Mouse (Mus musculus) 3T3-L1 (cell line): ENCODE data around the gene Psme1.

Source experiments
- DNase-seq: peaks from one replicate; pipeline ENCODE4 v3.0.0-alpha.2; 2015; ENCODE audit warnings: low read depth, low spot score

The Psme1 gene

GRCm38 (mm10) chr14:55598521-55599390 lies 20.8 kb downstream of the Psme1 start:
- no peak for DNase-seq

GRCm38 (mm10) chr14:55603271-55603632 lies 25.3 kb downstream of the Psme1 start, which contains the start of gene Irf9:
TSS of gene Irf9 (plus strand) at chr14:55603571.
- DNase-seq = no peak

- peak; percentile 92 for DNase-seq
These were observed 26.0 kb downstream of the Psme1 start for GRCm38 (mm10) chr14:55603633-55604576.

GRCm38 (mm10) chr14:55604823-55605222 lies 26.9 kb downstream of the Psme1 start:
- no peak for DNase-seq

- no peak for DNase-seq
These were observed 28.0 kb downstream of the Psme1 start for GRCm38 (mm10) chr14:55605743-55606459.

GRCm38 (mm10) chr14:55608339-55608738 lies 30.4 kb downstream of the Psme1 start:
- DNase-seq = no peak

GRCm38 (mm10) chr14:55613346-55613745 lies 35.4 kb downstream of the Psme1 start:
- DNase-seq = no peak

GRCm38 (mm10) chr14:55614565-55615178 lies 36.7 kb downstream of the Psme1 start:
- no peak for DNase-seq

- peak; percentile 32 for DNase-seq
These were observed 38.0 kb downstream of the Psme1 start for GRCm38 (mm10) chr14:55615876-55616275.

- DNase-seq = no peak
These were observed 38.9 kb downstream of the Psme1 start for GRCm38 (mm10) chr14:55616844-55617243.

GRCm38 (mm10) chr14:55617822-55618221 lies 39.9 kb downstream of the Psme1 start, which contains the start of gene Rec8:
TSS of gene Rec8 (plus strand) at chr14:55618037.
- no peak for DNase-seq

- DNase-seq = no peak
These were observed 40.7 kb downstream of the Psme1 start for GRCm38 (mm10) chr14:55618486-55619195.

GRCm38 (mm10) chr14:55628077-55628827 lies 50.3 kb downstream of the Psme1 start:
- DNase-seq = no peak

- peak; percentile 39 for DNase-seq
These were observed 51.4 kb downstream of the Psme1 start for GRCm38 (mm10) chr14:55629312-55629711.
